Mouse (Mus musculus): Measurements from ENCODE around the gene Got1. TPM values are rescaled to one million over a fixed set of nuclear protein-coding genes. Genes with fewer than 3 reads are reported as not detected.

The Got1 gene
- total and polyA plus RNA-seq, 2 experiments from 2014 or later, result 344 to 394 TPM

DNA sequence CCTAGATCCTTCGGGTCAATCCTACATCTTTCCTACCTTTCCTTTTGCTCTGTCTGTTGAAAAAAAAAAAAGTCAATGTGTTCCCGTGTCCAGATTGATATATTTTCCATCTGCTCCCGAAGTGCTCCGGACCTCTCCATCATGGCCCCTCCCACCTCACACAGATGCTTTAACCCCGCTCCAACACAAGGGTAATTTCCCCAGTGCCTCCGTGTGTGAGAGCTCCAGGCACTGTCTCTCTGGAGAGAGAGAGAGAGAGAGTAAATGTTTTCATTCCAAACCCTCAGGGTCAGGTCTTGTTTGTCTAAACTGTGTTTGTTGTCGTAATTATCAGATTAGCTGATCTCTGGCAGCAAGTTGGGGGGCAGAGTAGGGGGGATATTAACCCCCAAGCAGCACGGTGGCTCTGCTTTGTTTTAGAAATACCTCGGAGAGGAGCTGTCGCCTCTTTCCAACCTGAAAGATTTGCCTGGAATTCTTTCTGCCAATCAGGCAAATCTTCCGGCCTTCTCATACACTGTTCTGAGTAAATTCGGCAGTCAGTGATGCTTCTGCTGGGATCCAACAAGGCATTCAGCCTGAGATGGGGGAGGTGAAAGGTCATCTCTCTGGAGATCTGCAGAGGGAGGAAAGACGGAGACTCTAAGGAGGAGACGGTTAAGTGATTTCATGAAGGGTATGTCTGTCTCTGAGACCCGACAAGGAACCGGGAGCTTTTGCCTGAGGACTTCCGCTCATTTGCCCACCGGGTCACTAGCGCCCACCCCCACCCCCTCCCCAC is 22.1 kb upstream of the Got1 start:
- no peak for DNase-seq (ENCODE audit: low spot score)
- no peak overlapping the region for H3K27ac ChIP-seq (ENCODE audit: low read depth)
- WGBS, result 12% methylated on average over 19 of the region's 19 CpGs
- no peaks in the 10 kb centered on the region for H3K9me3 ChIP-seq (replicated peaks; ENCODE audit: control insufficient read depth, low read length)
- no peak for TF ChIP-seq EP300 (IDR thresholded peaks at IDR 0.05; ENCODE audit: low read depth)
- no peak for TF ChIP-seq CTCF (IDR thresholded peaks at IDR 0.05; ENCODE audit: low read depth)
- no peak overlapping the region for H3K4me3 ChIP-seq (ENCODE audit: low read depth, low read length)
- no peak overlapping the region for H3K4me2 ChIP-seq (ENCODE audit: low read depth, low read length)
- no peaks in the 10 kb centered on the region for H3K36me3 ChIP-seq (replicated peaks; ENCODE audit: control insufficient read depth, insufficient read depth, low read length)
- H3K9ac ChIP-seq (replicated peaks; ENCODE audit: low read depth, low read length), result no peak overlapping the region
- H3K4me1 ChIP-seq (ENCODE audit: control insufficient read depth, insufficient read depth), result no peaks in the 10 kb centered on the region
- no peak for ATAC-seq (ENCODE audit: insufficient read depth, low read depth)
- peaks cover 26% of the 10 kb centered on the region for H3K27me3 ChIP-seq (ENCODE audit: control insufficient read depth, insufficient read depth, low read length)

- no peak for ATAC-seq (ENCODE audit: insufficient read depth, low read depth)
- WGBS, result 87% methylated on average over 3 of the region's 3 CpGs
- H3K9me3 ChIP-seq (replicated peaks; ENCODE audit: control insufficient read depth, low read length), result no peaks in the 10 kb centered on the region
- DNase-seq (ENCODE audit: low spot score), result no peak
- no peaks in the 10 kb centered on the region for H3K4me1 ChIP-seq (ENCODE audit: control insufficient read depth, insufficient read depth)
- H3K4me3 ChIP-seq (ENCODE audit: low read depth, low read length), result no peak overlapping the region
- H3K27ac ChIP-seq (ENCODE audit: low read depth), result no peak overlapping the region
- no peak for TF ChIP-seq CTCF (IDR thresholded peaks at IDR 0.05; ENCODE audit: low read depth)
- no peak for TF ChIP-seq EP300 (IDR thresholded peaks at IDR 0.05; ENCODE audit: low read depth)
- no peak overlapping the region for H3K9ac ChIP-seq (replicated peaks; ENCODE audit: low read depth, low read length)
- no peaks in the 10 kb centered on the region for H3K36me3 ChIP-seq (replicated peaks; ENCODE audit: control insufficient read depth, insufficient read depth, low read length)
- H3K27me3 ChIP-seq (ENCODE audit: control insufficient read depth, insufficient read depth, low read length), result 0 out of 2 replicates have a peak, but pooled peaks cover 3% of the 10 kb centered on the region
- H3K4me2 ChIP-seq (ENCODE audit: low read depth, low read length), result no peak overlapping the region
Observed at GRCm38 (mm10) chr19:43535372-43535771, 11.0 kb upstream of the Got1 start.

- Histone ChIP-seq H3K9me3 (replicated peaks; ENCODE audit: control insufficient read depth, low read length) (no peaks in the 10 kb centered on the region), H3K4me1 (ENCODE audit: control insufficient read depth, insufficient read depth) (no peaks in the 10 kb centered on the region), H3K9ac (replicated peaks; ENCODE audit: low read depth, low read length) (no peak overlapping the region), H3K36me3 (replicated peaks; ENCODE audit: control insufficient read depth, insufficient read depth, low read length) (no peaks in the 10 kb centered on the region), H3K4me3 (ENCODE audit: low read depth, low read length) (no peak overlapping the region), H3K4me2 (ENCODE audit: low read depth, low read length) (no peak overlapping the region), H3K27me3 (ENCODE audit: control insufficient read depth, insufficient read depth, low read length) (0 out of 2 replicates have a peak, but pooled peaks cover 3% of the 10 kb centered on the region), H3K27ac (ENCODE audit: low read depth) (no peak overlapping the region)
- 37% methylated on average over 12 of the region's 12 CpGs for WGBS
- ATAC-seq (ENCODE audit: insufficient read depth, low read depth), result no peak
- no peak for DNase-seq (ENCODE audit: low spot score)
- no peak for TF ChIP-seq CTCF (IDR thresholded peaks at IDR 0.05; ENCODE audit: low read depth)
- TF ChIP-seq EP300 (IDR thresholded peaks at IDR 0.05; ENCODE audit: low read depth), result no peak
Observed at GRCm38 (mm10) chr19:43530921-43531320, 6.5 kb upstream of the Got1 start.

- ATAC-seq (ENCODE audit: insufficient read depth, low read depth), result peak; percentile 77
- H3K9ac ChIP-seq (replicated peaks; ENCODE audit: low read depth, low read length), result no peak overlapping the region
Observed at GRCm38 (mm10) chr19:43530197-43530770, 5.9 kb upstream of the Got1 start.

GRCm38 (mm10) chr19:43528056-43528587 is 3.7 kb upstream of the Got1 start:
- no peak for ATAC-seq (ENCODE audit: insufficient read depth, low read depth)

More at GRCm38 (mm10) chr19:43530197-43530770, 5.9 kb upstream of the Got1 start:
- H3K4me3 ChIP-seq (ENCODE audit: low read depth, low read length), result peak overlapping the region; percentile 27
- no peaks in the 10 kb centered on the region for H3K36me3 ChIP-seq (replicated peaks; ENCODE audit: control insufficient read depth, insufficient read depth, low read length)
- 0 out of 2 replicates have a peak, but pooled peaks cover 3% of the 10 kb centered on the region for H3K27me3 ChIP-seq (ENCODE audit: control insufficient read depth, insufficient read depth, low read length)
- no peaks in the 10 kb centered on the region for H3K9me3 ChIP-seq (replicated peaks; ENCODE audit: control insufficient read depth, low read length)
- H3K27ac ChIP-seq (ENCODE audit: low read depth), result 0 out of 2 replicates have a peak overlapping the region, but pooled peaks have one; percentile 36
- H3K4me1 ChIP-seq (ENCODE audit: control insufficient read depth, insufficient read depth), result no peaks in the 10 kb centered on the region
- WGBS, result 1% methylated on average over 13 of the region's 13 CpGs
- TF ChIP-seq CTCF (IDR thresholded peaks at IDR 0.05; ENCODE audit: low read depth), result peak; percentile 92
- no peak for TF ChIP-seq EP300 (IDR thresholded peaks at IDR 0.05; ENCODE audit: low read depth)
- DNase-seq (ENCODE audit: low spot score), result peak; percentile 81
- peak overlapping the region; percentile 56 for H3K4me2 ChIP-seq (ENCODE audit: low read depth, low read length)

More at GRCm38 (mm10) chr19:43528056-43528587, 3.7 kb upstream of the Got1 start:
- DNase-seq (ENCODE audit: low spot score), result peak; percentile 15
- Histone ChIP-seq H3K4me1 (ENCODE audit: control insufficient read depth, insufficient read depth) (no peaks in the 10 kb centered on the region), H3K9me3 (replicated peaks; ENCODE audit: control insufficient read depth, low read length) (no peaks in the 10 kb centered on the region), H3K4me3 (ENCODE audit: low read depth, low read length) (no peak overlapping the region), H3K9ac (replicated peaks; ENCODE audit: low read depth, low read length) (no peak overlapping the region), H3K27me3 (ENCODE audit: control insufficient read depth, insufficient read depth, low read length) (0 out of 2 replicates have a peak, but pooled peaks cover 3% of the 10 kb centered on the region), H3K4me2 (ENCODE audit: low read depth, low read length) (no peak overlapping the region), H3K27ac (ENCODE audit: low read depth) (peak overlapping the region; percentile 69), H3K36me3 (replicated peaks; ENCODE audit: control insufficient read depth, insufficient read depth, low read length) (no peaks in the 10 kb centered on the region)
- WGBS, result 57% methylated on average over 8 of the region's 8 CpGs
- TF ChIP-seq EP300 (IDR thresholded peaks at IDR 0.05; ENCODE audit: low read depth) (no peak), CTCF (IDR thresholded peaks at IDR 0.05; ENCODE audit: low read depth) (peak; percentile 32; the same call in 1 of the 2 replicates)

Measured in heart, postnatal 0 days (tissue).